ENCODE assay signal across 8 mouse cellular contexts in genomic region chr3:87983627-87984026, GRCm38 (mm10). TPM values are rescaled to one million over a fixed set of nuclear protein-coding genes. Genes with fewer than 3 reads are reported as not detected.
DNase-seq lines count a peak whose midpoint lies in the region; ATAC-seq and TF ChIP-seq lines count a peak whose summit lies in the region.

No protein-coding gene starts in this region.

- no peak for ATAC-seq in embryonic facial prominence, embryonic 15.5 days (ENCODE audit: insufficient number of reproducible peaks, low FRiP score, low TSS enrichment, low read depth)
- no peak for ATAC-seq in intestine, embryonic 16.5 days
- no peak for ATAC-seq in neural tube, embryonic 12.5 days (ENCODE audit: low FRiP score, low read depth)

- H3K27me3 ChIP-seq in embryonic facial prominence, embryonic 15.5 days, result peaks cover 6% of the 10 kb centered on the region
- H3K27me3 ChIP-seq in intestine, embryonic 16.5 days (replicated peaks; ENCODE audit: control insufficient read depth, insufficient read depth, low read length), result peaks cover 2% of the 10 kb centered on the region; the same call in 1 of the 2 replicates
- peaks cover under 1% of the 10 kb centered on the region for H3K27me3 ChIP-seq in neural tube, embryonic 12.5 days (replicated peaks)

- H3K36me3 ChIP-seq in embryonic facial prominence, embryonic 15.5 days, result no peaks in the 10 kb centered on the region
- H3K36me3 ChIP-seq in intestine, embryonic 16.5 days (ENCODE audit: control insufficient read depth, insufficient read depth, low read length), result no peaks in the 10 kb centered on the region
- peaks cover 10% of the 10 kb centered on the region; the same call in 1 of the 2 replicates for H3K36me3 ChIP-seq in neural tube, embryonic 12.5 days

- TF ChIP-seq CTCF in layer of hippocampus, adult 2 months (conservative IDR thresholded peaks at IDR 0.05), result no peak

- peak overlapping the region; percentile 35 for H3K4me2 ChIP-seq in embryonic facial prominence, embryonic 15.5 days (replicated peaks)
- H3K4me2 ChIP-seq in intestine, embryonic 16.5 days (ENCODE audit: low read depth, low read length), result peak overlapping the region; percentile 54
- peak overlapping the region; percentile 52 for H3K4me2 ChIP-seq in neural tube, embryonic 12.5 days (replicated peaks)

- intact Hi-C loops in left cerebral cortex, postnatal 4 days (cut with DNase I), result no loop called here

- 0 out of 2 replicates have a peak overlapping the region, but pooled peaks have one; percentile 12 for H3K9ac ChIP-seq in embryonic facial prominence, embryonic 15.5 days
- peak overlapping the region; percentile 70 for H3K9ac ChIP-seq in intestine, embryonic 16.5 days (ENCODE audit: low read depth, low read length)
- 0 out of 2 replicates have a peak overlapping the region, but pooled peaks have one; percentile 45 for H3K9ac ChIP-seq in neural tube, embryonic 12.5 days

- 54% methylated on average over 6 of the region's 6 CpGs for WGBS in embryonic facial prominence, embryonic 15.5 days
- whole genome bisulfite sequencing in intestine, embryonic 16.5 days, result 50% methylated on average over 6 of the region's 6 CpGs
- WGBS in neural tube, embryonic 12.5 days, result 51% methylated on average over 6 of the region's 6 CpGs

- no peak for DNase-seq in layer of hippocampus, adult 2 months (ENCODE audit: low spot score in 2 of 2)
- DNase-seq in layer of hippocampus, adult 18-20 months (ENCODE audit: low spot score in 2 of 2), result no peak
- DNase-seq in left cerebral cortex, postnatal 4 days, result no peak
- no peak for DNase-seq in MN1 (ENCODE audit: low spot score)
- DNase-seq in gastrocnemius, postnatal 25 days, result no peak

- H3K27ac ChIP-seq in layer of hippocampus, adult 2 months, result peak overlapping the region; percentile 28; the same call in 1 of the 2 replicates
- peak overlapping the region; percentile 87 for H3K27ac ChIP-seq in embryonic facial prominence, embryonic 15.5 days (replicated peaks)
- H3K27ac ChIP-seq in intestine, embryonic 16.5 days (ENCODE audit: low read length), result peak overlapping the region; percentile 100
- H3K27ac ChIP-seq in neural tube, embryonic 12.5 days, result peak overlapping the region; percentile 1; the same call in 1 of the 2 replicates

- no peaks in the 10 kb centered on the region for H3K9me3 ChIP-seq in embryonic facial prominence, embryonic 15.5 days (replicated peaks)
- H3K9me3 ChIP-seq in intestine, embryonic 16.5 days (ENCODE audit: control insufficient read depth, low read length), result no peaks in the 10 kb centered on the region
- no peaks in the 10 kb centered on the region for H3K9me3 ChIP-seq in neural tube, embryonic 12.5 days

- no peak overlapping the region for H3K4me3 ChIP-seq in layer of hippocampus, adult 2 months
- H3K4me3 ChIP-seq in embryonic facial prominence, embryonic 15.5 days (replicated peaks), result 0 out of 2 replicates have a peak overlapping the region, but pooled peaks have one; percentile 12
- peak overlapping the region; percentile 23; the same call in 1 of the 2 replicates for H3K4me3 ChIP-seq in intestine, embryonic 16.5 days (ENCODE audit: low read length)
- no peak overlapping the region for H3K4me3 ChIP-seq in neural tube, embryonic 12.5 days

- peaks cover 63% of the 10 kb centered on the region for H3K4me1 ChIP-seq in embryonic facial prominence, embryonic 15.5 days
- peaks cover 78% of the 10 kb centered on the region for H3K4me1 ChIP-seq in intestine, embryonic 16.5 days (ENCODE audit: control insufficient read depth, insufficient read depth, low read length)
- peaks cover 76% of the 10 kb centered on the region for H3K4me1 ChIP-seq in neural tube, embryonic 12.5 days

RNA-seq across cellular contexts. Expression of gene Nes, which starts 12.7 kb away (rescaled TPM):
- total RNA-seq in layer of hippocampus, adult 2 months (2021), result 1 to 10 TPM; 4.0 to 4.8 TPM
- total RNA-seq in layer of hippocampus, adult 18-20 months (2021), result 1 to 10 TPM; 3.6 to 4.7 TPM
- 41.9 and 57.3 TPM in 2 replicates for polyA plus RNA-seq in embryonic facial prominence, embryonic 15.5 days (2015; fragmentation: Nextera tagmentation; extraction: Ambion mirVana)
- 9.4 and 10.3 TPM in 2 replicates for polyA plus RNA-seq in intestine, embryonic 16.5 days (2015; fragmentation: Nextera tagmentation; extraction: Ambion mirVana)
- 140 and 169 TPM in 2 replicates for polyA plus RNA-seq in neural tube, embryonic 12.5 days (2016; fragmentation: Nextera tagmentation; extraction: Ambion mirVana)
- total RNA-seq in left cerebral cortex, postnatal 4 days (2021), result 10 to 100 TPM; 25.8 to 25.9 TPM
- 10 to 100 TPM; 21.0 to 22.0 TPM for total RNA-seq in gastrocnemius, postnatal 25 days (2021)

RNA-seq across cellular contexts. Expression of gene Bcan, which starts 16.4 kb away (rescaled TPM):
- total RNA-seq in layer of hippocampus, adult 2 months (2021), result 100 to 1,000 TPM; 309 to 328 TPM
- total RNA-seq in layer of hippocampus, adult 18-20 months (2021), result 100 to 1,000 TPM; 281 to 298 TPM
- 0.38 and 0.61 TPM in 2 replicates for polyA plus RNA-seq in embryonic facial prominence, embryonic 15.5 days (2015; fragmentation: Nextera tagmentation; extraction: Ambion mirVana)
- 0.18 and 0.67 TPM in 2 replicates for polyA plus RNA-seq in intestine, embryonic 16.5 days (2015; fragmentation: Nextera tagmentation; extraction: Ambion mirVana)
- polyA plus RNA-seq in neural tube, embryonic 12.5 days (2016; fragmentation: Nextera tagmentation; extraction: Ambion mirVana), result 2.4 and 4.1 TPM in 2 replicates
- 100 to 1,000 TPM; 183 to 192 TPM for total RNA-seq in left cerebral cortex, postnatal 4 days (2021)
- not detected for total RNA-seq in gastrocnemius, postnatal 25 days (2021)

RNA-seq across cellular contexts. Expression of gene Crabp2, which starts 35.2 kb away (rescaled TPM):
- 1 to 10 TPM; 1.6 to 3.7 TPM for total RNA-seq in layer of hippocampus, adult 2 months (2021)
- 1 to 10 TPM; 1.4 to 2.6 TPM for total RNA-seq in layer of hippocampus, adult 18-20 months (2021)
- 200 and 206 TPM in 2 replicates for polyA plus RNA-seq in embryonic facial prominence, embryonic 15.5 days (2015; fragmentation: Nextera tagmentation; extraction: Ambion mirVana)
- polyA plus RNA-seq in intestine, embryonic 16.5 days (2015; fragmentation: Nextera tagmentation; extraction: Ambion mirVana), result 3.8 TPM in 2 replicates
- polyA plus RNA-seq in neural tube, embryonic 12.5 days (2016; fragmentation: Nextera tagmentation; extraction: Ambion mirVana), result 372 and 405 TPM in 2 replicates
- 1 to 10 TPM; 6.9 to 8.2 TPM for total RNA-seq in left cerebral cortex, postnatal 4 days (2021)
- total RNA-seq in gastrocnemius, postnatal 25 days (2021), result under 1 TPM in 1 of 2 experiments, not detected in 1; 0.31 TPM

RNA-seq across cellular contexts. Expression of gene Hapln2, which starts 43.8 kb away (rescaled TPM):
- total RNA-seq in layer of hippocampus, adult 2 months (2021), result 10 to 100 TPM; 16.2 to 16.5 TPM
- total RNA-seq in layer of hippocampus, adult 18-20 months (2021), result 10 to 100 TPM; 33.0 to 33.4 TPM
- 0.31 and 0.35 TPM in 2 replicates for polyA plus RNA-seq in embryonic facial prominence, embryonic 15.5 days (2015; fragmentation: Nextera tagmentation; extraction: Ambion mirVana)
- polyA plus RNA-seq in intestine, embryonic 16.5 days (2015; fragmentation: Nextera tagmentation; extraction: Ambion mirVana), result not detected in 2 replicates
- polyA plus RNA-seq in neural tube, embryonic 12.5 days (2016; fragmentation: Nextera tagmentation; extraction: Ambion mirVana), result 0.24 and 0.60 TPM in 2 replicates
- total RNA-seq in left cerebral cortex, postnatal 4 days (2021), result under 1 TPM; 0.40 to 0.46 TPM
- total RNA-seq in gastrocnemius, postnatal 25 days (2021), result not detected

RNA-seq across cellular contexts. Expression of gene Rrnad1, which starts 53.1 kb away (rescaled TPM):
- 10 to 100 TPM; 24.7 to 27.4 TPM for total RNA-seq in layer of hippocampus, adult 2 months (2021)
- 10 to 100 TPM; 22.3 to 22.8 TPM for total RNA-seq in layer of hippocampus, adult 18-20 months (2021)
- polyA plus RNA-seq in embryonic facial prominence, embryonic 15.5 days (2015; fragmentation: Nextera tagmentation; extraction: Ambion mirVana), result 19.8 and 22.4 TPM in 2 replicates
- polyA plus RNA-seq in intestine, embryonic 16.5 days (2015; fragmentation: Nextera tagmentation; extraction: Ambion mirVana), result 14.2 and 14.3 TPM in 2 replicates
- polyA plus RNA-seq in neural tube, embryonic 12.5 days (2016; fragmentation: Nextera tagmentation; extraction: Ambion mirVana), result 22.2 TPM in 2 replicates
- total RNA-seq in left cerebral cortex, postnatal 4 days (2021), result 10 to 100 TPM; 17.1 to 17.8 TPM
- 1 to 10 TPM; 4.0 to 4.2 TPM for total RNA-seq in gastrocnemius, postnatal 25 days (2021)

Comparison
In these comparisons a context has a peak if more than half of its experiments do, and no peak if none do; other contexts are left out.
1. H3K27ac ChIP-seq: peak in every context shown above with its lines; median percentile 100 in intestine, embryonic 16.5 days; 87 in embryonic facial prominence, embryonic 15.5 days; 28 in layer of hippocampus, adult 2 months; 1 in neural tube, embryonic 12.5 days.
2. H3K4me3 ChIP-seq: peak in embryonic facial prominence, embryonic 15.5 days (single experiment) and intestine, embryonic 16.5 days (single experiment); none in layer of hippocampus, adult 2 months (single experiment) and neural tube, embryonic 12.5 days (single experiment).
3. H3K9ac ChIP-seq: peak in every context shown above with its lines; median percentile 70 in intestine, embryonic 16.5 days; 45 in neural tube, embryonic 12.5 days; 12 in embryonic facial prominence, embryonic 15.5 days.
4. RNA of gene Bcan, which starts 16.4 kb away (total RNA-seq): 309 to 328 TPM in layer of hippocampus, adult 2 months, 281 to 298 TPM in layer of hippocampus, adult 18-20 months and 183 to 192 TPM in left cerebral cortex, postnatal 4 days; not detected in gastrocnemius, postnatal 25 days; every median in the first group is over 100 times any median in the second.
5. Peak in every context shown above with its lines, with median percentiles within 50 percentile points of each other: H3K4me2 ChIP-seq.